Mouse (Mus musculus) lung, postnatal 0 days (tissue): Measurements from ENCODE around the gene Pms2.

Experiments
- CTCF ChIP-seq: IDR thresholded peaks from 2 replicates; pipeline ENCODE4 v1.5.1; 2016; ENCODE audit warnings: antibody characterized with exemption, mild to moderate bottlenecking
- EP300 ChIP-seq: IDR thresholded peaks from 2 replicates; pipeline ENCODE4 v1.6.1; 2016; ENCODE audit warnings: antibody characterized with exemption, mild to moderate bottlenecking, control low read depth

GRCm38 (mm10) chr5:143927875-143928274 is 18.1 kb downstream of the Pms2 start, which contains the start of gene Gm42421:
- TF ChIP-seq CTCF (no peak), EP300 (no peak)
